Mouse (Mus musculus) left cerebral cortex, postnatal 36 days (tissue): ENCODE measurements around the gene H2-K1. TPM values are rescaled to one million over a fixed set of nuclear protein-coding genes. Genes with fewer than 3 reads are reported as not detected.
"Not testable (repeated sequence)": the region's sequence is repeated elsewhere in the genome, so short reads cannot be mapped to it uniquely, and the experiment has no call there.

ENCODE experiments used
- DNase-seq, 2 experiments: peaks; one replicate each; pipeline ENCODE4 v3.0.0; 2021 to 2022; ENCODE audit warnings: low spot score in 2 of 2, mixed read lengths in 1 of 2
- intact Hi-C: fragments of 180-260 bp; cut with DNase I; formaldehyde crosslinking; loops from one replicate; pipeline ENCODE4 v1.15.1; 2025
- total RNA-seq, 2 experiments: library from RNA; stranded (reverse); gene quantifications; 2 replicates each; pipeline ENCODE4 v1.2.3; 2021

H2-K1 gene
- total RNA-seq, 2 experiments from 2014 or later = 17.2 to 19.3 TPM

- intact Hi-C loops = loop anchor here (5.0 kb wide), 1 partner anchor 1295 kb away; no protein-coding TSS in a partner anchor
- DNase-seq = not testable (repeated sequence)
Measured at GRCm38 (mm10) chr17:33997025-33997424, 3.1 kb downstream of the H2-K1 start.

GRCm38 (mm10) chr17:33995651-33996050 lies 4.5 kb downstream of the H2-K1 start:
- intact Hi-C loops = loop anchor here (5.0 kb wide), 1 partner anchor 1297 kb away; no protein-coding TSS in a partner anchor
- no peak for DNase-seq

GRCm38 (mm10) chr17:33994959-33995358 lies 5.2 kb downstream of the H2-K1 start:
- intact Hi-C loops = loop anchor here (5.0 kb wide), 1 partner anchor 1297 kb away; no protein-coding TSS in a partner anchor
- no peak for DNase-seq

GRCm38 (mm10) chr17:33991788-33992664 lies 8.1 kb downstream of the H2-K1 start:
- intact Hi-C loops = no loop called here
- DNase-seq = no peak

GRCm38 (mm10) chr17:33982136-33982535 lies 18.0 kb downstream of the H2-K1 start:
- intact Hi-C loops = not testable (repeated sequence)

GRCm38 (mm10) chr17:33981192-33981909 lies 18.8 kb downstream of the H2-K1 start:
- DNase-seq = peak; percentile 81 to 86
- intact Hi-C loops = not testable (repeated sequence)

More at GRCm38 (mm10) chr17:33982136-33982535, 18.0 kb downstream of the H2-K1 start:
- not testable (repeated sequence) for DNase-seq

GRCm38 (mm10) chr17:33980181-33981035 lies 19.7 kb downstream of the H2-K1 start:
- intact Hi-C loops = no loop called here
- DNase-seq = no peak

- no peak for DNase-seq
- intact Hi-C loops = no loop called here
Measured at GRCm38 (mm10) chr17:33979512-33980050, 20.6 kb downstream of the H2-K1 start.

- intact Hi-C loops = no loop called here
- DNase-seq = peak in 1 of 2 experiments; percentile 34
Measured at GRCm38 (mm10) chr17:33978631-33979031, 21.5 kb downstream of the H2-K1 start.

GRCm38 (mm10) chr17:33977861-33978557 lies 22.1 kb downstream of the H2-K1 start:
- intact Hi-C loops = no loop called here
- no peak for DNase-seq

GRCm38 (mm10) chr17:33973572-33973971 lies 26.6 kb downstream of the H2-K1 start:
- DNase-seq = no peak
- intact Hi-C loops = no loop called here

GRCm38 (mm10) chr17:33972691-33973090 lies 27.5 kb downstream of the H2-K1 start:
- intact Hi-C loops = no loop called here
- no peak for DNase-seq

GRCm38 (mm10) chr17:33969394-33969793 lies 30.8 kb downstream of the H2-K1 start:
- no peak for DNase-seq
- intact Hi-C loops = loop anchor here (5.0 kb wide), 1 partner anchor 38 kb away; no protein-coding TSS in a partner anchor

- no peak for DNase-seq
- intact Hi-C loops = loop anchor here (5.0 kb wide), 1 partner anchor 38 kb away; no protein-coding TSS in a partner anchor
Measured at GRCm38 (mm10) chr17:33968927-33969326, 31.2 kb downstream of the H2-K1 start.

- DNase-seq = peak; percentile 58 to 70
- intact Hi-C loops = loop anchor here (5.0 kb wide), 1 partner anchor 39 kb away; no protein-coding TSS in a partner anchor
Measured at GRCm38 (mm10) chr17:33968489-33968888, 31.7 kb downstream of the H2-K1 start.

GRCm38 (mm10) chr17:33965846-33966550 lies 34.1 kb downstream of the H2-K1 start:
- no peak for DNase-seq
- intact Hi-C loops = loop anchor here (5.0 kb wide), 1 partner anchor 41 kb away; no protein-coding TSS in a partner anchor

- intact Hi-C loops = loop anchor here (5.0 kb wide), 1 partner anchor 42 kb away; no protein-coding TSS in a partner anchor
- DNase-seq = no peak
Measured at GRCm38 (mm10) chr17:33965082-33965845, 34.9 kb downstream of the H2-K1 start.
